Mouse (Mus musculus): Measurements from ENCODE around the gene Zc3h18. TPM values are rescaled to one million over a fixed set of nuclear protein-coding genes. Genes with fewer than 3 reads are reported as not detected.

Gene Zc3h18
- polyA plus RNA-seq, 1 experiment = 66.3 TPM

GRCm38 (mm10) chr8:122340761-122341160 is 35.6 kb upstream of the Zc3h18 start:
- Histone ChIP-seq H3K4me3 (ENCODE audit: control insufficient read depth, insufficient read depth, low read length) (no peak overlapping the region), H3K4me1 (replicated peaks; ENCODE audit: control insufficient read depth, insufficient read depth, low read length) (peaks cover 27% of the 10 kb centered on the region), H3K36me3 (ENCODE audit: control insufficient read depth, insufficient read depth, low read length) (peaks cover 18% of the 10 kb centered on the region), H3K27me3 (ENCODE audit: control insufficient read depth, insufficient read depth, low read length) (no peaks in the 10 kb centered on the region), H3K27ac (ENCODE audit: control insufficient read depth, insufficient read depth, low read length) (no peak overlapping the region)
- no peak for TF ChIP-seq POLR2A (IDR thresholded peaks at IDR 0.05; ENCODE audit: control insufficient read depth, extremely low read depth, insufficient read depth, low read length, poor library complexity)
- TF ChIP-seq CTCF (IDR thresholded peaks at IDR 0.05; ENCODE audit: borderline replicate concordance, control insufficient read depth, extremely low read depth, insufficient read depth, low read length, poor library complexity) = no peak
- 94% methylated on average over 3 of the region's 3 CpGs for WGBS
- no peak for DNase-seq

- H3K36me3 ChIP-seq (ENCODE audit: control insufficient read depth, insufficient read depth, low read length) = peaks cover 8% of the 10 kb centered on the region
- DNase-seq = no peak
- no peak overlapping the region for H3K27ac ChIP-seq (ENCODE audit: control insufficient read depth, insufficient read depth, low read length)
- H3K4me3 ChIP-seq (ENCODE audit: control insufficient read depth, insufficient read depth, low read length) = no peak overlapping the region
- no peaks in the 10 kb centered on the region for H3K27me3 ChIP-seq (ENCODE audit: control insufficient read depth, insufficient read depth, low read length)
- H3K4me1 ChIP-seq (replicated peaks; ENCODE audit: control insufficient read depth, insufficient read depth, low read length) = peaks cover 28% of the 10 kb centered on the region
- 86% methylated on average over 6 of the region's 6 CpGs for WGBS
- no peak for TF ChIP-seq CTCF (IDR thresholded peaks at IDR 0.05; ENCODE audit: borderline replicate concordance, control insufficient read depth, extremely low read depth, insufficient read depth, low read length, poor library complexity)
- TF ChIP-seq POLR2A (IDR thresholded peaks at IDR 0.05; ENCODE audit: control insufficient read depth, extremely low read depth, insufficient read depth, low read length, poor library complexity) = no peak
Observed at GRCm38 (mm10) chr8:122341790-122342189, 34.6 kb upstream of the Zc3h18 start.

- no peak overlapping the region for H3K27ac ChIP-seq (ENCODE audit: control insufficient read depth, insufficient read depth, low read length)
- no peak overlapping the region for H3K4me3 ChIP-seq (ENCODE audit: control insufficient read depth, insufficient read depth, low read length)
- no peaks in the 10 kb centered on the region for H3K27me3 ChIP-seq (ENCODE audit: control insufficient read depth, insufficient read depth, low read length)
- WGBS = 50% methylated on average over 5 of the region's 5 CpGs
- peaks cover 2% of the 10 kb centered on the region; the same call in 1 of the 2 replicates for H3K36me3 ChIP-seq (ENCODE audit: control insufficient read depth, insufficient read depth, low read length)
- peaks cover 28% of the 10 kb centered on the region for H3K4me1 ChIP-seq (replicated peaks; ENCODE audit: control insufficient read depth, insufficient read depth, low read length)
- no peak for DNase-seq
- TF ChIP-seq POLR2A (IDR thresholded peaks at IDR 0.05; ENCODE audit: control insufficient read depth, extremely low read depth, insufficient read depth, low read length, poor library complexity) (no peak), CTCF (IDR thresholded peaks at IDR 0.05; ENCODE audit: borderline replicate concordance, control insufficient read depth, extremely low read depth, insufficient read depth, low read length, poor library complexity) (no peak)
Observed at GRCm38 (mm10) chr8:122342362-122342761, 34.0 kb upstream of the Zc3h18 start.

GRCm38 (mm10) chr8:122342806-122343209 is 33.6 kb upstream of the Zc3h18 start:
- H3K27ac ChIP-seq (ENCODE audit: control insufficient read depth, insufficient read depth, low read length) = no peak overlapping the region

GRCm38 (mm10) chr8:122343341-122343740 is 33.1 kb upstream of the Zc3h18 start:
- Histone ChIP-seq H3K27ac (ENCODE audit: control insufficient read depth, insufficient read depth, low read length) (no peak overlapping the region), H3K27me3 (ENCODE audit: control insufficient read depth, insufficient read depth, low read length) (no peaks in the 10 kb centered on the region), H3K4me1 (replicated peaks; ENCODE audit: control insufficient read depth, insufficient read depth, low read length) (peaks cover 28% of the 10 kb centered on the region), H3K4me3 (ENCODE audit: control insufficient read depth, insufficient read depth, low read length) (no peak overlapping the region), H3K36me3 (ENCODE audit: control insufficient read depth, insufficient read depth, low read length) (no peaks in the 10 kb centered on the region)
- 4% methylated on average over 11 of the region's 11 CpGs for WGBS
- no peak for TF ChIP-seq CTCF (IDR thresholded peaks at IDR 0.05; ENCODE audit: borderline replicate concordance, control insufficient read depth, extremely low read depth, insufficient read depth, low read length, poor library complexity)
- no peak for TF ChIP-seq POLR2A (IDR thresholded peaks at IDR 0.05; ENCODE audit: control insufficient read depth, extremely low read depth, insufficient read depth, low read length, poor library complexity)
- DNase-seq = no peak

More at GRCm38 (mm10) chr8:122342806-122343209, 33.6 kb upstream of the Zc3h18 start:
- DNase-seq = peak; percentile 40
- WGBS = under 1% methylated on average over 9 of the region's 9 CpGs
- no peak for TF ChIP-seq POLR2A (IDR thresholded peaks at IDR 0.05; ENCODE audit: control insufficient read depth, extremely low read depth, insufficient read depth, low read length, poor library complexity)
- no peak for TF ChIP-seq CTCF (IDR thresholded peaks at IDR 0.05; ENCODE audit: borderline replicate concordance, control insufficient read depth, extremely low read depth, insufficient read depth, low read length, poor library complexity)
- H3K27me3 ChIP-seq (ENCODE audit: control insufficient read depth, insufficient read depth, low read length) = no peaks in the 10 kb centered on the region
- H3K4me1 ChIP-seq (replicated peaks; ENCODE audit: control insufficient read depth, insufficient read depth, low read length) = peaks cover 28% of the 10 kb centered on the region
- no peak overlapping the region for H3K4me3 ChIP-seq (ENCODE audit: control insufficient read depth, insufficient read depth, low read length)
- H3K36me3 ChIP-seq (ENCODE audit: control insufficient read depth, insufficient read depth, low read length) = no peaks in the 10 kb centered on the region

GRCm38 (mm10) chr8:122343758-122344157 is 32.7 kb upstream of the Zc3h18 start:
- TF ChIP-seq POLR2A (IDR thresholded peaks at IDR 0.05; ENCODE audit: control insufficient read depth, extremely low read depth, insufficient read depth, low read length, poor library complexity) (no peak), CTCF (IDR thresholded peaks at IDR 0.05; ENCODE audit: borderline replicate concordance, control insufficient read depth, extremely low read depth, insufficient read depth, low read length, poor library complexity) (no peak)
- DNase-seq = peak; percentile 58
- Histone ChIP-seq H3K4me3 (ENCODE audit: control insufficient read depth, insufficient read depth, low read length) (no peak overlapping the region; the same call in 1 of the 2 replicates), H3K27me3 (ENCODE audit: control insufficient read depth, insufficient read depth, low read length) (no peaks in the 10 kb centered on the region), H3K4me1 (replicated peaks; ENCODE audit: control insufficient read depth, insufficient read depth, low read length) (peaks cover 28% of the 10 kb centered on the region), H3K27ac (ENCODE audit: control insufficient read depth, insufficient read depth, low read length) (no peak overlapping the region), H3K36me3 (ENCODE audit: control insufficient read depth, insufficient read depth, low read length) (no peaks in the 10 kb centered on the region)
- WGBS = under 1% methylated on average over 14 of the region's 14 CpGs

GRCm38 (mm10) chr8:122344219-122344618 is 32.2 kb upstream of the Zc3h18 start:
- no peaks in the 10 kb centered on the region for H3K27me3 ChIP-seq (ENCODE audit: control insufficient read depth, insufficient read depth, low read length)
- no peak overlapping the region for H3K27ac ChIP-seq (ENCODE audit: control insufficient read depth, insufficient read depth, low read length)
- no peak for DNase-seq
- H3K4me1 ChIP-seq (replicated peaks; ENCODE audit: control insufficient read depth, insufficient read depth, low read length) = peaks cover 28% of the 10 kb centered on the region
- no peaks in the 10 kb centered on the region for H3K36me3 ChIP-seq (ENCODE audit: control insufficient read depth, insufficient read depth, low read length)
- no peak for TF ChIP-seq POLR2A (IDR thresholded peaks at IDR 0.05; ENCODE audit: control insufficient read depth, extremely low read depth, insufficient read depth, low read length, poor library complexity)
- 16% methylated on average over 2 of the region's 5 CpGs for WGBS
- H3K4me3 ChIP-seq (ENCODE audit: control insufficient read depth, insufficient read depth, low read length) = no peak overlapping the region

All from thymus, adult 2 months (tissue).